Mouse (Mus musculus): ENCODE results near the gene Npy1r.

Npy1r gene

DNA sequence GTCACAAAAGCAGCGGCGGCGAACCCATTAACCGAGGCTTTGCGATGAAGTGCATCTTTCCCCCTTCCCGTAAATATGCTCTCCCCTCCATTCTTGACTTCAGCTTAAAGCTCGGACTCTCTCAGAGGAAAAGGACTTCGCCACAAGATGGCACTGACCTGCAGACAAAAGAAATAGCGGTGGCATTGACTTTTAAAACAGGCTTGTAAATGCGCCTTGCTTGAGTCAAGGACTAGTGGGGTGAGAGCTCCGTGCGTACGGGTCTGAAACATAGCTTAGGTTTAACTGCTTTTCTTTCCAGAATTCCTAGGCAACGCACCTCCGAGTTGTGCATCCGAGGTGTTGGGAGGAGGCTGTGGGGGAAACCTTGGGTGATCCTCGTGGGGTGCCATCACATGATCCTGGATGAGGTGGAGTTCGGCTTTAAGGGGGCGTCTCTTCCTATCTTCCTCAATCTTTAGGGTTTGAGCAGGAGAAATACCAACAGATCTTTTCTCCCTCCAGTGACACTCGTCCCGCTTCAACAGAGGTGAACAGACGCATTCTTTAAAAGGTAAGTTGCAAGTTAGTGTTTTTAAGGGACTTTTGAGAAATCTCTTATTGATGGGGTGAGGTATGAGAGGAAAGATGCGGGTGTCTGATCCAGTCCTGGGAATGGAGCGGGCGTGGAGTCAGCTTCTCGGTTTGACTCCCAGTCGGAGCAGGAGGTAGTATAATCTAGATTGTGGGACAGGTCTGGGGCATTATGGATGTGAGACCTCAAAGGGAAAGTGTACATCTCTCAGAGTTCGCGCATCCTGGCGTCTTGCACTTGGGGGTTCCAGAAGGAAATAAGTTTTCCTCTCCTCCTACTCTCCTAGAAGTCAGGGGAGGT is at the start of gene Npy1r:
Gene Npy1r, plus strand, starts transcription at position 223 of the 874 bp plus-strand sequence.
- no peak for DNase-seq (ENCODE audit: low read depth in 2 of 2, low spot score in 2 of 2)

DNA sequence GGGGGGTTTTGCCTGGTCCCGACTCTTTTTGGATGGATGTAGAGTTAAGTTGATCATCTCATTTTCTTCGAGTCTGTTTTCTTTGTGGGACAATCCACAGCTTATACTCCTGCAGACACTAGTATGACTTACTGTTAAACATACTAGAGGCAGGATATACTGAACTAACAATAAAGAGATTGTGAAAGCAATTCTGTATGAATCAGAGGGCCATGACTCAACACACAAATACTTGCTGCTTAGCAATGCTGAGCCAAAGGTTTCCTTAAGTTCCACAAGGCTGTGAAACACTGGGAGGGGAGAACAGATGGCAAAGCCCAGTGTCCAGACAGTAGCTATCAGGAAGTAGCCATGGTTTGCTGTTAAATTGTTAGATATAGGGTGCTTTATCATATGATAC is 15.7 kb upstream of the Npy1r start:
- DNase-seq (ENCODE audit: low read depth in 2 of 2, low spot score in 2 of 2): no peak

DNA sequence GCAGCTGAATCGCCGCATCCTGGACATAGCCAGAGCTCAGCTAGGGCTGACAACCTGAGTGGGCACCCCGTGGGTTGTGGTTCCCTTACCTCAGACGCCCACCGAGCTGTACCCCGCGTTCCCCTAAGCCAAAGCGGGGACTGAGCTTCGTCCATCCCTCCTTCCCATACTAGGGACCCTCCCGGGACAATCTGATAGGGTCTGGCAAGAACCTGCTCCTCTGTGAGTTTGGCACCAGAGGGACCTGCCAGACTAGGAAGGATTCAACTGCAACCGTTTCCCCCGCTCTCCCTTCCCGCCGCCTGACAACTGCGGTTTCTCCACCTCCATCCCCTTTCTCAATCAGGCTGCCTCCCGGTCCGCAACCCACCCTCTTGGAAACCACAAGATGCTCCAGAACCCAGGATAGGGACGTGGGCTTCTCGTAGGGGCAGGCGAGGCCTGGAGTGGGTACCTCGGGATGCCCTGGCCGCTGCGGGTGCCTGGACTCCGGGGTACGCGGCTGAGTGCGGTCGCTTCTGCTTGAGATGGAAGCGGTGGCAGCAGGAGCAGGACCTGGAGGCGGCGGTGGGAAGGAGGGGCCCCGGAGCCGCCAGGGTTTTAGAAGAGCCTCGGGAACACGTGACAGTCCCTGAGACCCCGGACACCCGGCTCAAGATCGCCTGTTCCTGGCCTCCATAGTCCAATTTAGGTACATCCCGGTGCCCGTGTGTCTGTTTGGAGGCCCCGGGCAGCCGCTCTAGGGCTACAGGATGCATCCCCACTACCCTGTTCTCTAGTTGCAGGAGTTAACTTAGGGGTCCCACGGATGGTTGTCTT is 9.3 kb upstream of the Npy1r start, which contains the start of gene Npy5r:
Gene Npy5r, minus strand, starts transcription at position 618 of the 819 bp plus-strand sequence.
- DNase-seq (ENCODE audit: low read depth in 2 of 2, low spot score in 2 of 2): no peak

DNA sequence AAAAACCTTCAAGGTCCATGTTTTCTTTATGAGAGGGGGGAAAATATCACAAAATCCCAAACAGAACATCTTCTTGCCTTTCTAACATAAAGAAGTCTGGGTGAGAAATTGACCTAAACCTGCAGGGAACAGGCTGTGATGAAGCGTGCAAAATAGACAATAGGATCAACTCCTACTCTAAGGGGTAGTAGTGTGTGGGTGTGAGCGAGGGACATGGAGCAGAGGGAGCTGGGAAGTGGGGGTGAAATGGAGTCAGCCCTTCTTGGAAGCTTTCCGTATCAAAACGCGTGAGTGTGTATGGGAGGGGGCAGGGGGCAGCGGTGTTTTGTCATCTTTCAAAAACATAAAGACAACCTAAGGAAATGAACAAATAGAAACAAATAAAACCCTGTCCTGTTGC is 8.6 kb upstream of the Npy1r start:
- DNase-seq (ENCODE audit: low read depth in 2 of 2, low spot score in 2 of 2): no peak

DNA sequence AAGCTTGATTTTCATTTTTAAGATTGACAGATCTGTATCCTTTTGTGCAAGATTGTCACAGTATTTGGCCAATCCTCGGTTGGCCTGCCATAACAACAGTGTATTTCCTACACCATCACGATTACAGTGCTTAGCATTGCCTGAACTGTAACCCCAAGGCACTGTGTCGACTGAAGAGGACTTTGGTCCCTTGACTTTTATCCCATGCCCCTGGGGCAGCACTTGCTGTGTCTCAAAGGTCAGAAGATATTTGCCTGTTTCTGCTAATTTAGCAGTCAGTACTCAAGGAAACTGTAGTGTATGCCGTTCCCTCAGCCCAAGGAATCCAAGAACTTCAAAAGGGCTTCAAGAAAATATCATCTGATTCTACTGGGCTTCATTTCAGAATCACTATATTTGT is 8.2 kb upstream of the Npy1r start:
- no peak for DNase-seq (ENCODE audit: low read depth in 2 of 2, low spot score in 2 of 2)

DNA sequence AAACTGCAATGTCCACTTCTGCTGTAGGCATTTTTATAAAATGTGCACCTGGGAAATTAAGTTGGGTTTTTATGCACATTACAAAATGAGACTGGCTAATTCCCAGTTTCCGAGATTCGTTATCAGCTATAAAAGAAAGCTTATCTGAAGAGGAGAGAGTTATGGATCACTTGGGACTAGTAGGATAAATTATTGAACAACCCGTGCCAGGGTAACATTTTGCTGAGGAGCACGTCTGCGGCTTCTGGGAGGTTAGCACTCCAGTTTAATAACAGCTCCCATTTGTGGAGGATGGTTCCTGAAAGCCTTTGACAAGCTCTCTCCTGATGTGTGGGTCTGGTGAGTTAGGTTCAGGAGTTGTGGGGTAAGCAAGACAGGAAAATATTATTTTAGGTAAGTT is 6.6 kb upstream of the Npy1r start:
- DNase-seq (ENCODE audit: low read depth in 2 of 2, low spot score in 2 of 2): no peak

DNA sequence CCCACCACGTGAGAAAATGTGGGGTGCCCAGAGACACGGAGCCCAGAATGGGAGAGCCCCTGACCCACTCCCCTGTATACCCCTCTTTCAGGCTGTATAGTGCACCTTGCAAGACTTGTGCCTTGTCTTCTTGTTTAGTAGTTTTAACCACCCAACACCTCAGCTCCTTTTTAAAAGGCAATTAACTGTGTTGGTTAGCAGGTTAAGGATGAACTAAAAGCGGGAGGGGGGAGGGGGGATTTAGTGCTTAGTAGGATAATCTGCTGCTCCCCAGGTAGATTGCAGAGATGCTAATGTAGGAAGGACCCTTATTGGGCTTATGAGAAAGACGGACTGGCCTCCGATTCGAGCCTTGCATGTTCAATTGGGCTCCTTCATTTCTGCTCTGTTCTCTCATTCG is 1.0 kb downstream of the Npy1r start:
- no peak for DNase-seq (ENCODE audit: low read depth in 2 of 2, low spot score in 2 of 2)

DNA sequence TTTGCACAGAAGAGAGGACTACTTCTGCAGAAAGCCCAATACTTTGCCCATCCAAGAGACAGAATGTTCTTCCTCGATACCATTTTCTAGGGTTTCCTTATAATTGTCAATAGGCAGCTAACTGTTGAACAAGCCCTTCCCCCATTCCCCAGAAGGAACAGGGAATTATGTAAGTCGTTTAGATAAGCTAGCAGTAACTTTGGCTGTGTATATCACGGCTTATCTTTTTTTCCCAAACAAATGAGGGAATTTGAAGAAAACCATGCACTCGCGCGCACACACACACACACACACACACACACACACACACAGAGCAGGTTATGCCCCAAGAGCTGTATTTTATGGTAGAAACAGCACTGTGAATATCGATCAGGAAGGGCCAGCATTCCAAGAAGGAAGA is 1.8 kb downstream of the Npy1r start:
- no peak for DNase-seq (ENCODE audit: low read depth in 2 of 2, low spot score in 2 of 2)

DNA sequence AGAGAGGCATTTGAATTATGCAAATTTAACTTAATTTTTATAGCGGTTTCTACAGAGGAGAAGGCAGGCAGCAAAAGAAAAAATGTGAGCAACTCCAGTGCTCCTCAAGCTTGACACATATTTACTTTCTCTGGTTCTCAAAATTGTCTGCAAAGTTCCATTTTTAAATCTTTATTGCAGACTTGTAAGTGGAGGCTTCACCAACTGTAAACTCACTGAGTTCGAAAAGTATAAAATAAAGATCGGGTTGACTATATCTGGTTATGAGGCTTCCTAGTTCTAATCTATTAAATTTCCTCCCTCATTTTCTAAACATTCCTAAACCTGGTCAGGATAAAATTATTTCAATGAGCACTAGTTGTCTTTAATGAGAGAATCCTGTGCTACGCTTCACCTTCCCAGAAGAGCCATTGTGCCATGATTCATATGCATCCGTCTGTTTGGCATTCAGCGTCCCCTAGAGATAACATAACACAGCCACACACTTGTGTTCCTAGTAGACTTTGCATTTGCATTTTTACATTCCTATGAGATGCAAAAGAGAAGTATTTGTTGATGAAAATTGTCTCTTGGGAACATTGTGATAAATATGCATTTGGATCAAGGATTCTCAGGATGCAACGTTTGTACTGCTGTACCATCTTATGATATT is 17.5 kb downstream of the Npy1r start:
- DNase-seq (ENCODE audit: low read depth in 2 of 2, low spot score in 2 of 2): no peak

DNA sequence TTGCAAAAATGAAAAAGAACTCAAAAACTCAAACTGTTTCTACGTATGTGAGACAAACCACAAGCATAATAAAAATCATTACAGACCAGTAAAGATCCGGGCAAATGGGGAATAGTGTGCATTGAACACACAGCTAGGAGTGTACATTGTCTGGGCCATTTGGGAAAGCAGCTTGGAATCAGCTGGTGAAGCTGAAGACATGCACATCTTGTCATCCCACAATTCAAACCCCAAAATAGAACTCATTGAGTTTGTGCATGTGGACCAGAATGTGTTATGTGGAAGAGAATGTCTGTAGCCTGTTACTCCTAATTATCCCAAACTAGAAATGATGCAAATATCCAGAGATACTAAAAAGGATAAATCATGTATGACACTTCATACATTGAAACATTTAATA is 25.8 kb downstream of the Npy1r start:
- DNase-seq (ENCODE audit: low read depth in 2 of 2, low spot score in 2 of 2): no peak

DNA sequence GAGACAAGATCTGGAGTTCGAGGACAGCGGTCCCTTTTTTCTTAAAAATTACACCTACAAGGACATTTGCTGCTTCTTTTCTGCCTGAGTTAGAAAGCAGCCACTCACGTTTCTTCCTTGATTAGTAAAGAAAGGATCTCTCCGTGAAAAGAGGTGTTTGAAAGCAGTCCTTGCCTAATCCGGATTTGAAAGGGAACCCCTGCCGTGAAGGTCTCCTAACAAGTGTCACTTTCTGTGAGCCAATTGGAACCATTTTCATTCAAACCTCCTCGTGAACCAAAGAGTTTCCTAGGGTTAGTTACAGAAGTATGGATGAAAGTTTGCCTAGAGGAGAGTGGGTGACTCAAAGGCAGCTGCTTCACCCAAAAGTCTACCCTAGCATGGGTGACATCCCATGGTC is 32.5 kb downstream of the Npy1r start:
- DNase-seq (ENCODE audit: low read depth in 2 of 2, low spot score in 2 of 2): no peak

DNA sequence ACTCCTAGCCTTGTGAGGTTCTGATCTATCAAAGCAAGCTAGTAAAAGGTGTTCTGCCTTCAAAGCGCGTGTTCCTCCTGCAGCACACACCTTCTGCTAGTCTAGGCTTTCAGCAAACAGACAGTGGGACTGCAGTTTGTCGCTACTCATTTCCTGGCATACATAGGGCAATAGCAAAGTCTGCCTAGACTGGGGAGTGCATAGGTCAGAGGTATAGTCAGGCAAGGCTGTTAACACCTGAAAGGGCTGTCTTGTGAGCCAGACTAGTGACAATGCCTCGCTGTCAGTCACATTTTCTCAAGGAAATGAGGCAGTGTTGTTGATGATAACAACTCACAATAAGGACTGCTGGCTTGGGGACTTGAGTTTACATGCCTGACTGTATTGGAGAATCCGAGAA is 35.0 kb downstream of the Npy1r start:
- no peak for DNase-seq (ENCODE audit: low read depth in 2 of 2, low spot score in 2 of 2)

DNA sequence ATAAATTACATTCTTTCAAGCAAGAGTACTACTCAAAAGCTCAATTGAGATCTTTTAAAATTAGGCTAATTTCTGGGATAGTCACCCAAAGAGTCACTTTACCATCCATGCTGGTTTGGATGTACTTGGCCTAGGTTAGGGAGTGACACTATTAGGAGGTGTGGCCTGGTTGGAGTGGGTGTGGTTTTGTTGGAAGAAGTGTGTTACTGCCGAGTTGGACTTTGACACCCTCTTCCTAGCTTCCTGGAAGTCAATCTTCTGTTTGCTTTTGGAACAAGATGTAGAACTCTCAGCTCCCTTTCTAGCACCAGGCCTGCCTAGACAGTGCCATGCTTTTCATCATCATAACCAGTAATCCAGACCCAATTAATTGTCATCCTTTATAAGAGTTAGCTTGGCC is 45.4 kb downstream of the Npy1r start:
- no peak for DNase-seq (ENCODE audit: low read depth in 2 of 2, low spot score in 2 of 2)

DNA sequence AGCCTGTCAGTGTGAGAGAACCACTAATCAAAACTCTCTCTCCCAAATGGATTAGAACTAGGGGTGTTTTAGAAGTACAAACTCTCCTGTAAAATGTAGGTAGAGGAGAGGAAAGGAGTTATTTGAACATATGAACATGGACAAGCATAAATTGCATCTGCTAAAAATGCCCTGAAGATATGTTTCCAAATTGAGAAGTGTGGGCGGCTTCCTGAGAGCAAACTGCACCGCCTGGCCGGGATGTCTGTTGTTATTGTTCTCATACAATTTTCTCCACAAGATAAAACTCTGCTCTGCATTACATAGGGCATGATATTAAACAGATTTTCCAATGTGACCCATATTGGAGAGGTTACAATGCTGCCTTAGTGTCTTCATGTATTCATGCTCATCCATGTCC is 48.6 kb downstream of the Npy1r start:
- DNase-seq (ENCODE audit: low read depth in 2 of 2, low spot score in 2 of 2): no peak

DNA sequence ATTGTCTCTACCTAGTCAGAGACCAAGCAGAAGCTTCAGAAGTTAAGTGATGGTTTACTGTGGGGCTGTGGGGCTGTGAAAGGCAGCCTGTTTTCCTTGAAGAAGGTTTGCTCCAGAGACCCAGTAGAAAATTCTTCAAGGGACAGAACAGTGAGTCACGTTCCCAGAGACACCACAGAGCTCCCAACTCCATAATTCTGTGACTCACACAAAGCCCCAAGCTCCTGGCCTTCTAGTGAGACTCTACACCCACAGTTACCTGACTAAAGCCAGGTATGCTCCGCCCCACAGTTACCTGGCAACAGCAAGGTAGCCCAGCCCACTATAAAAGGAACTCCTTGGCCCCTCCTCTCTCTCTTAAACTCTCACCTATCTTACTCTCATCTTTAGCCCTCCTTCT is 54.6 kb downstream of the Npy1r start:
- DNase-seq (ENCODE audit: low read depth in 2 of 2, low spot score in 2 of 2): no peak

DNA sequence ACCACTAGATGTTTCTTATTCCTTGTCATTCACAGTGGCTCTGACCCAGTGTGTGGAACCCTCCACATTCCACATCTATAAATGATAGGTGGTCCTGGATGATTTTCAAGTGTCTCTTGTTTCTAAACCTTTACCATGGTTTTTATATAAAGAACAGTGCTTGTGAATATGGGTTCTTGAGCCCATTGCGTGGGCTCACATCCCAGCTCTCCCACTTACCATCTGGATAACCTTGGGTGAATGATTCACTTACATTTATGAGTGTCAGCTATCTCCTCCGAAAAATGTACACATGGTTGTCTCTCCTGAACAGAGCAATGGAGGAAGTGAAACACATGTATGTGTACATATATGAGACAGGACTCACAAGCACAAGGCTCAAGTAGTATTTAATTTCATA is 59.2 kb downstream of the Npy1r start:
- DNase-seq (ENCODE audit: low read depth in 2 of 2, low spot score in 2 of 2): no peak
